Mouse (Mus musculus) bone marrow macrophage, adult 2 months (primary cell): Measurements from ENCODE around the gene Manbal.

Experiments used
- CTCF ChIP-seq: IDR thresholded peaks from 2 replicates; pipeline ENCODE4 v1.5.1; 2012; ENCODE audit warnings: low read depth, mild to moderate bottlenecking, low read length, moderate library complexity
- POLR2A ChIP-seq: IDR thresholded peaks from 2 replicates; pipeline ENCODE4 v1.6.1; 2012; ENCODE audit warnings: mild to moderate bottlenecking, low read depth, low read length, borderline replicate concordance

DNA sequence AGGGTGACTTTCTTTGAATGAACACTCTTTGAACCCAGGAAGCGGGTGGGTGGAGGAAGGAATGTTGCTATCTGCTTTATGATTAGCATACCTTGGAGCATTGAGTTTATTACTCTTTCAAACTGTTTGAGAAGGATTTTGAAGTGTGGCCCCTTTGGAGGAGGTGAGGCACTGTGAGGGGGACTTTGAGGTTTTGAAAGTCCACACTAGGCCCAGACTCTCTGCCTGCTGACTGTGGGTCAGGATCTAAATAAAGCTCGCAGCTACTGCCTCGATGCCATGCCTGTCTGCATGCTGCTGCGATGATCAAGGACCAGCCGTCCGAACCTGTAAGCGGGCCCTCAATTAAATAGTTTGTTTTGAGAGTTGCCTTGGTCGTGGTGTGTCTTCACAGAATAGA, 7.7 kb downstream of the Manbal start:
- no peak for TF ChIP-seq CTCF
- no peak for TF ChIP-seq POLR2A
